Mouse (Mus musculus) cortical plate, adult 2 months (tissue): ENCODE data around the gene Lonp1.

Experiments used
- CTCF ChIP-seq: fragments of 200-500 bp; IDR thresholded peaks from 2 replicates; pipeline ENCODE4 v1.5.1; 2011; ENCODE audit warnings: mild to moderate bottlenecking, control low read depth, low read length; ENCODE audit not compliant: insufficient read depth; ENCODE audit errors: extremely low read depth
- POLR2A ChIP-seq: fragments of 200-500 bp; IDR thresholded peaks from 2 replicates; pipeline ENCODE4 v1.6.1; 2011; ENCODE audit warnings: mild to moderate bottlenecking, low read length, control low read depth; ENCODE audit not compliant: insufficient read depth; ENCODE audit errors: extremely low read depth

DNA sequence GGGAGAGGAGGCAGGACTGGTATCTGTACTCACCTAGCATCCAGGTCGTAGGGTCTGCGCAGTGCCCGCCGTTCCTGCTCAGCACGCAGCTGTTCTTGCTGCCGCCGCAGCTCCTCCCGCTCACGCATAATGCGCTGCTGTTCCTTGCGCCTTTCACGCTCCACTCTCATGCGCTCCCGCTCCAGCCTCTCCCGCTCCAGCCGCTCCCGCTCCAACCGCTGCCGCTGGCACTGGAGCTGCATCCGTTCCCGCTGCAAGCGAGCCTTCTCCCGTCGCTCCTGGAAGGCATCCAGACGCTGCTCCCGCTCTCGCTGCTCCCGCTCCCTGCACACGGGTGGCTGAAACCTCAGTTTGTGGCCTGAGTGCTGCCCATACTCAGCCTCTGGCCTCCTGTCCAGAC lies 60.4 kb downstream of the Lonp1 start:
- TF ChIP-seq POLR2A (no peak), CTCF (no peak)
